Mouse (Mus musculus): ENCODE data around the gene Mcf2l.

Mcf2l gene

DNA sequence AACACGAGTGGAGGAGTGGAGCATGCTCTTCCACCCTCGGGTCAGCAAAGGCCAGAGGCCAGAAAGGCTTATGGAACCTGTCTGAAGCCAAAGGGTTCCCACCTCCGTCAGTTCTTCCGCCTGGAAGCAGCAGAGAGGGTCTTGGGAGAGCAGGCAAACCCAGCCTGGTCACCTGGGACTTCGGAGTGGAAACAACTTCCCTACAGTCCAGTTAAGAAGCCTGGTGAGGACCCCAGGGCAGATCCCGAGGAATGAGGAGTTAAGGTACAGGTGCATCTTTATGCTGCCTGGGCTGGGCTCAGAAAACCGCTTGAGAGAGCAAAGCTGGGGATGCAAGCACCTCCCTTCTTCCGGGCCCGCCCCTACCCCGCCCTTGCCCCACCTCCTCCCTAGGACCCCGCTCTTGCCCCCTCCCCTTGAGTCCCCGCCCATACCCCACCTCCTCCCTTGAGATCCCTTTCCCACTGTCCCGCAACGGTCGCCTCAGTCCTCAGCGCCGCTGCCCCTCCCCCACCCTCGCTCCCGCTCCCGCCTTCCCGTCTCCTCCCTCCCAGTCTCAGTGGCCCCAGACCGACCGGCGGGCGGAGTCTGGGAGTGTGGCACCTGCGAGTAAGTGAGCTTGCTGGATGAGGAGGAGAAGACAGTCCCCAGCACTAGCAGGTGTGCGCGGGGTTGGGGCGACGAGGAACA is at the start of gene Mcf2l:
TSS of gene Mcf2l (plus strand) at position 450 of the 690 bp plus-strand sequence.
- in situ Hi-C loops (cut with MseI, MboI): no loop called here

DNA sequence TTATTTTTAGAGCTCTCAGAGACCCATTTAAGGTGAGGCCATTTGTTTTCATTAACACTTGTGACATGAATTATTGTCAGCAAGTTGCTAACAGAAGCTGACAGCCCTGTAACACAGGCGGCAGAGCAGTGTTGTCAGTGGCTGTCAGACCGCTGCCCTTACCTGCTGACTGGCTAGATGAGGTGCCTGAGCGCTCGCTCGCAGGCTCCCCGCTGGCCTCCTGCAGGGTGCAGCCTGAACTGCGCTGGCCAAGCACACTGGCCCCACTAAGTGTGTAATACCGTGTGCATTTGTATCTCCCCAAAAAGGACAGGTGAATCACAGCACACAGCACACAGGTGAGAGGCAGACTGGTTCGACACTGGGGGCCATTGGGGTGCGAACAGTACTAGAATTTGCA is 49.0 kb upstream of the Mcf2l start:
- in situ Hi-C loops (cut with MseI, MboI): no loop called here

DNA sequence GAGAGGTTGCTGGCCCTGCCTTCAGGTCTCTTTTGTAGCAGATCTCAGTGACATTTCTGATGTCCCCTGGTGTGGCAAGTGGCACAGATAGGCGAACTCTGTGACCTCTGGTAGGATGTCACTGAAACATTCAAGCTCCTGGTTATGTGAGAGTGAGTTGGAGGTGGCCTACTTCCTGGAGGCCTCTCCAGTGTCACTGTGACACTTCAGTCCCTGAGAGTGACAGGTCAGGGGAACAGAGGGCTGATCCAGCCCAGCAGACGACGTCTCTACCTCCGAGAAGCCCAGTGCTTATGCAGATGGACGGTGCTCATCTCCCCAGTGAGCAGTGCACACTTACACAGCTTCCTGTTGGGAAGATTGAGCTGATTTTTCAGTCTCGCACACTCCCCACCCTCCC is 48.4 kb upstream of the Mcf2l start:
- in situ Hi-C loops (cut with MseI, MboI): no loop called here

DNA sequence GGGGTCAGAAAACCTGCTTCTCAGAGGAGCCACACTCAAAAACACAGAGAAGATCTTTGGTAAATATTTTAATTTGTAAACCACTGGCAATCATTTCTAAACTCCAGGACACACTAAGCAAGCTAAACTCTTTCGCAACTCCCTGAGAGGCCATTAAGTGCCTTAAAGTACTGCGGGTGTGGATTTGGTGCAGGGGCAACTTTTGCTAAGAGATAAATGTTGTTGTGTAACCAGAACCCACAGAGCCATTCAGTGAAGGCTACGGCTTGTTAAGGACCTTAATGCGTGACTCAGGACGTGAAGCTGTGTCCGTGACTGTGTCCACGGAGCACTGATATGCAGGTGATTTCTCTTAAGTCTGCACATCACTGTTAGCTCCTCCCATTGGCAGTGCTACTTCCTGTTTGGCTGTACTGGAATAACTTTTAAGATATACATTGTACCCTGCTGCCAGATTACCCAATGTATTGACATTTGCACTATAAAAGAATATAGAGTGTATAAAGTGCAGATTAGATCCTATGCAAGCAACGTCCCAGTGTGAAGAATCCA is 47.8 kb upstream of the Mcf2l start:
- in situ Hi-C loops (cut with MseI, MboI): no loop called here

DNA sequence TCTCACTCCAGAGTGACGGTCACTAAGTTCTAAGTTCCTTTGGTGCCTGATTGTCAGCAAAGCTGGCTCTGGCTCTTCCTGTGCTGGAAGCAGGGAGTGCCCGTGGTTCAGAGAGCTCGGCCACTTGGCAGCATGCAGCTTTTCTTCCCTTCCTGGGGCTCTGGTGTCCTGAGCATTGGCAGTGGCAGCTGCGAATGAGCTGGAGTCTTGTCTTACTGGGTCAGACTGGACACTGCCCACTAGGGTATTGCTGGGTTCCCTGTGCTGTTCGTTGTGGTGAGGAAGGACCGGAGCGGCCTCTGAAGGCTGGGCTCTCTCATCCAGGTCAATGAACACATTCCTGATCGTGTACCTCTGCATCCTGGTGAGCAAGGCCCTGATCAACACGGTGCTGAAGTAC is 46.5 kb upstream of the Mcf2l start:
- in situ Hi-C loops (cut with MseI, MboI): no loop called here

DNA sequence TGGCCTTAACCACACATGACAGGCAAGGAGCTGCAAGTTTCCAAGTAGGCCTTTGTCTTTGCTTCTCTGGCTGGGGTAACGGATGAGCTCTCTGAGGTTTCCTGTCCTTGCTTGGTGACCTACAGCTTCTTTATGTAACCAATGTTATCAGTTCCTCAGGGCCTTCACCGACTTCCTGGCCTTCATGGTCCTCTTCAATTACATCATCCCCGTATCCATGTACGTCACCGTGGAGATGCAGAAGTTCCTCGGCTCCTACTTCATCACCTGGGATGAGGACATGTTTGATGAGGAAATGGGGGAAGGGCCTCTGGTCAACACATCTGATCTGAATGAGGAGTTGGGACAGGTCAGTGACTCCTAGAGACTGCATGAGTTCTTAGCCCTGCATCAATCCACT is 45.3 kb upstream of the Mcf2l start:
- in situ Hi-C loops (cut with MseI, MboI): no loop called here

DNA sequence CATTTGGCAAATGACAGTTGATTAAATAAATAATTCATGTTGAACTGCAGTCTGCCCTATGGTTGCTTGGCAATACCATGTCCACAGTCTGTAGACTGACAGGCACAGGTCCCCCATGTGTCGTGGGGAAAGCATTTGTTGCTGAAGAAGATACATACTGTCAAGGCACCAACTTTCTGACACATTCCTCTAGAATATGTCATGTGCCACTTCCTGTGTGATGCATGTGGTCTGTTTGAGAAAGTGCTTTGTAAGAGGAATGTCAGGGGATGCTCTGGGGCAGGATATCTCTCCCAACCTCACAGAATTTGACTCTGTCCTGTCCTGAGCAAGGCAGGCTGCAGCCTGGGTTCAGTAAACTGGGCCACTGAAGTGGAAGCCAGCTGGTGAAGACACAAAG is 44.2 kb upstream of the Mcf2l start:
- in situ Hi-C loops (cut with MseI, MboI): no loop called here

DNA sequence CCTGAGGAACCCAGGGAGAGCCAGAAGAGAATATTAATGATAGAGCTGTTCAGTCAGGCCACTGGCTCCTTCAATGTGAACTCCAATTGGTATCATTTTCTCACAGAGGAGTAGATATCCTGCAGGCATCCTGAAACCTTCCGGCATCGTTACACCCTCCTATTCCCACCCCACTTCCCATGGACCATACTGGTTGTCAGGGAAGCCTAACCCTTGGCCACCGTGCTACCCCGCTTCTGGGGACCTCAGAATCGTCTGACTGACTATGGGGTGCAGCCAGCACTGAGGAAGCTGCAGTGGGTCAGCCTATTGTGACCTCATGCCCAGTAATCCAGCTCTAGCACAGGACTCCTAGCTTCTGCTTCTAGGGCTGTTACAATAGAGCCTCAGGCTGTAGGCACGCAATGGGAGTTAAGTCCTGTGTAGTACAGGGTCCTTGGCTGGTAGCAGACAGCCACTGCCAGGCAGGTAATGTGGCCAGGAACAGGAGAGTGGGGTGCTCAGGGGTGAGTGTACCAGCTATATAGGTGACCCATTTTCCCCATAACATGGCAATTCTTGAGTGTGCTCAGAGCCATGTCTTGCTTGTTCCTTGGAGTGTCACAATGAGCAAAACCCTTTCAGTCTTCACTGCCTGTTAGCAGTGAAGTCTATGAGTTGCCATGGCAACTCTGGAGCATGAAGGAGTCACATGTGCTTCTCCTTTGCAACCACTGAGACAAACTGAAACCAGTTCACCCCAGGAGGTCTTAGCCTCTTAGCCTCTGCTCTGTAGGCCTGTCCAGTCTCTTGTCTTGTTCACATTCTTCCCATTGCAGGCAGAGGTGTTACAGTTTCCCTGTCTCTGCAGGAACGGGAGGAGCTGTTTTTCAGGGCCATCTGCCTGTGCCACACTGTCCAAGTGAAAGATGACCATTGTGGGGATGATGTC is 41.7 kb upstream of the Mcf2l start:
- in situ Hi-C loops (cut with MseI, MboI): no loop called here

DNA sequence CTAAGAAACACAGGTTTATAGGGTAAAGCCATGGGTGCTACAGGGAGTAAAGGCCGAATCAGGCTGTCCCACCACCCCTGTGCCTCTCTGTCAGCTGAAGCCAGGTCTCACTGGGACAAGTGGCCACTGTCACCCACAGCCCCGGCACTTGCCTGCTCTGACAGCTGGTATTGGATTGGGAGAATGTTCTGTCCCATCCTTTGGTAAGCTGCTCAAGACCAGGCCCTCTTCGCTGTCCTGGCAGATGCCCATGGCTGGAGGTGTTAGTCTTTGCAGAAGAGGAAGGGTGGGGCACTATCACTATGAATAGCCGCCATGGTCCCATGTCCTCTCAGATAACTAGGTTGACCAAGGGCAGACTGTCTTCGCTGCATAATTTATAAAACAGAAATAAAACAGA is 40.0 kb upstream of the Mcf2l start:
- in situ Hi-C loops (cut with MseI, MboI): no loop called here

DNA sequence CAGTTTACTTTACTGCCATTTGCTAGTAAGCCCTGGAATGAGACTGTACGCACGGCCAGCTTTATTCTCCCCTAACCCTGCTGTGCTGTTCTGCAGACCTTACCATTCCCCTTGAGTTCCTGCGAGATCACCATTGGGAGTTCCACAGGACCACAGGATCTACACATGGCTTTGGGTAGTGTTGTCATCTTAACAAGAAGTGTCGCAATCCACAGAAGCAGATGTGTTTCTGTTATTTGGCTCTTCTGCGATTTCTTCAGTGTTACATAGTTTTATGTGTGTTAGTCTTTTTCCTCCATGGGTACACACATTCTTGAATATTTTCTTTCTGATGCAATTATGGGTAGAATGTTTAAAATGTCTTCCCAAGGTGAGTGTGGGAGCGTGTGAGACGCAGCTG is 32.8 kb upstream of the Mcf2l start:
- in situ Hi-C loops (cut with MseI, MboI): no loop called here

DNA sequence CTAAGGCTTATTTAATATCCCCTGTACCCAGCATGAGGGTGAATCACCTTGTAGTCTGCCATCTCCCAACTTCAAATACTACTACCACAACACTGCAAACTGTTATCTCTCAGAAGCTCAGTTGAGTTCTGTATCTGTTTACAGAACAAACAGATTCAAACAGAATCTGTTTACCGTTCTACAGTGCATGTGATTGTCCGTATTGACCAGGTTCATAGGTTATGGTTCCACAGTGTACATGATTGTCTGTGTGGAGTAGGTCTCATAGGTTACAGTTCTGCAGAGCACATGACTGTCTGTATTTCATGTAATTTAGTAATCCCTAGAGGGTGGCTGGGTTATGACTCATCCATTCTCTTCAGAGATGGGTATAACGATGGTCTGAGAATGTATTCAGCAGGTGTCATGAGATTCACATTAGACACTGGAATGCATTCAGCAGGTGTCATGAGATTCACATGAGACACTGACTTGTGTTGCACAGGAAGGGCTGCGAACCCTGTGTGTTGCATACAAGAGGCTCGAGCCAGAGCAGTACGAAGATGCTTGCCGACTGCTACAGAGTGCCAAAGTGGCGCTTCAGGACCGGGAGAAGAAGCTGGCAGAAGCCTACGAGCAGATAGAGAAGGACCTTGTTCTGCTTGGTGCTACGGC is 31.1 kb upstream of the Mcf2l start:
- in situ Hi-C loops (cut with MseI, MboI): no loop called here

DNA sequence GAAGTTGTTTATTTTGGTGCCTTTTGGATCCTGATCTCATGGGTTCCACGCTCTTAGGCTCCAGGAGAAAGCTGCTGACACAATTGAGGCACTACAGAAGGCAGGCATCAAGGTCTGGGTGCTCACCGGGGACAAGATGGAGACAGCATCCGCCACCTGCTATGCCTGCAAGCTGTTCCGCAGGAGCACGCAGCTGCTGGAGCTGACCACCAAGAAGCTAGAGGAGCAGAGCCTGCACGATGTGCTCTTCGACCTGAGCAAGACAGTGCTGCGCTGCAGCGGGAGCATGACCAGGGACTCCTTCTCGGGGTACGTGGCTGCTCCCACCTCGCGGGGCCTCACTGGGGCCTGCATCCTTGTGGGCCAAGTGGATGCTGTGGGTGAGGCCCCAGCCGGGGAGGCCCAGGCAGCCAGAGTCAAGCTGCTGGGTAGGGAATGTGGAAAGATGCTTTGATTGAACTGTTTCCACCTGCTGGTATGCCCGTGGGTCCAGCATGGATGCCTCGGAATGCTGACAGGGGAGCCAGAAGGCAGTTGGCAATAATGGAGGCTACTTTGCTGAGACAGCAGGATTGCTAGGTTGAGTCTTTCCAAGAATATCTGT is 29.2 kb upstream of the Mcf2l start:
- in situ Hi-C loops (cut with MseI, MboI): no loop called here

DNA sequence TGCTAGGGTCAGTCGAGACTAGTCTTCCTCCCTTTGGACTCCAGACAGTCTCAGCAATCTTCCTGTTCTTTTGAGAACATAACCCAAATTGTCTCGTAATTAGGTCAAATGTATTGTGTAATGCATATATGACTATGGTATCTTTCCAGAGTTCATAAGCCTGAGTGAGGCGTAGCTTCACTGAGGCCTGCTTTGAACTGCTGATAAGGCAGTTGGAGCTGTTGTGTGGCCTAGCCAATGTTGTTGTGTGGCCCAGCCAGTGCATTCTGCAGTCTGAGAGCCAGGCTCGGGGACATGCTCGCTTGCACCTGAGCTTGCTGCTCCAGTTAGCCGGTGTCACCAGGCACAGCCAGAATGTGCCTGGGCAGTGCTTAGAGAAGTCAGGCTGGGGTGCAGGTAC is 27.2 kb upstream of the Mcf2l start:
- in situ Hi-C loops (cut with MseI, MboI): no loop called here

DNA sequence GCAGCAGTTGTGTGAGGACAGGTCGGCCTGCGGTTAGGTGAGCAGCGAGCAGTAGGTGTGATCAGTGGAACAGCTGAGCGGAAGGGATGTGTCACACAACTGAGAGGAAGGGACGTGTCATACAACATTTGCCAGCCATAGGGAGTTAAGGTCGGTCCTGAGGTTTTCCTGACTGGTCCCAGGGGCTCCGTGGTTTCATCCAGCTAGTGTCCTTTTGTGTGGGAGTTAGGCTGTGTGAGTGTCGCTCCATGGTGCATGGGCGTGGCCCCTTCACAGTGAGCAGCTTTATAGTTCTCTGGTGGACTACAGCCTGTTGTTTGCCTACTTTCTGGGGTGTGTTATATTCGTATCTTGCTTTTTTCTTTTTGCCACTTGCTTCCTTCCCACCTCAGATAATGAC is 22.4 kb upstream of the Mcf2l start:
- in situ Hi-C loops (cut with MseI, MboI): no loop called here

DNA sequence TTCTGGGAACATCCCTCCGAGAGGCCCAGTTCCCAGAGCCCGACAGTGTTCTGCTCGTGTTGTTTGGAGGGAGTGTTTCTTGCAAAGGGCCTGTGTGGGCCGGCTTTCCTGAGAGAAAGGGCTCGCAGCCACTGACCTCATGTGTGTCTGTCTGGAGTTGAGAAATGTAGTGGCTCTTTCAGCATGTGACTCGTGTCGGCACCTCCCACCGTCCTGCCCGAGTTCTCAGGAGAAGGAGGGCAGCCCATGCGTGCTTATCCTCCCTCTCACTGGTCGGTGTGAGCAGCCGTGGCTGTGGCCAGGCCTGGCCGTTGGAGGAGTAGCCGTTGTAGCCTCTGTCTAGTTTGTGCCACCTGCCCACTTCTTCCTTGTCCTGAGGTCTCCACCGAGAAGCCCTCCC is 17.6 kb upstream of the Mcf2l start:
- in situ Hi-C loops (cut with MseI, MboI): no loop called here

DNA sequence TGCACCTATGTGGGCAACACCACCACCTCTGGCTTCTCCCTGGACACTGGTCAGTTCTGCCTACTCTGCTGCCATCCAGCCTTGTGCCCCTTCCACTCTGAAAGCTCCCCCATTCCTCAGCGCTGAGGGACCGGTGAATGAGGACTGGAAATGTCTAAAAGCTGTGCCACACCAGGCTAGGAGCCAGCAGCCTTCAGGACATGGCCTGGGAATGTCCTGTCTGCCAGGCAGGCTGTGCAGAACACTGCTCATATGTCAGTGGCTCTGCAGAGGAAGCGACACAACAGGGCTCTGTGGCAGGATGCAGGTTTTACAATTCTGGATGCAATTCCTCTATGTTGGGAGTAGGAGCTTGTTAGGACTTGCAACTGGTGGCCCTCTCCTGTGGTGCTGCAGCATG is 10.5 kb upstream of the Mcf2l start:
- in situ Hi-C loops (cut with MseI, MboI): no loop called here

DNA sequence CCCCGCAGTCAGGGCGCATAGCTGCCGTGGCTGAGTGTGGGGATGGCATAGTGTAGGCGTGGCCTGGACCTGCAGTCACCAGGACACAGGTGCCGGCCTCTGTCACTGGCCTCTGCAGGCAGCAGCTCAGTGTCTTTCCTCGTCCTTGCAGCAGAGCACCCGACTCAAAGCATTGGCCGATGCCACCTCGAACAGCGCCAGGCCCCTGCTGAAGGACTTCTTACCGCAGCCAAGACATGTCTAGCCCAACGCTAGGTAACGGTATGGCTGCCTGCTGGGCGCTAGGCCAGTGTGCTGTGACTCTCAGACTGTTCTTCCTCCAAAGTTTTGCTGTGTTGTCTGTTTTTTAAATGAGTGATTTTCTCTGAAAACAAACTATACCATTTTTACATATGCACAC is 10.0 kb upstream of the Mcf2l start:
- in situ Hi-C loops (cut with MseI, MboI): no loop called here

DNA sequence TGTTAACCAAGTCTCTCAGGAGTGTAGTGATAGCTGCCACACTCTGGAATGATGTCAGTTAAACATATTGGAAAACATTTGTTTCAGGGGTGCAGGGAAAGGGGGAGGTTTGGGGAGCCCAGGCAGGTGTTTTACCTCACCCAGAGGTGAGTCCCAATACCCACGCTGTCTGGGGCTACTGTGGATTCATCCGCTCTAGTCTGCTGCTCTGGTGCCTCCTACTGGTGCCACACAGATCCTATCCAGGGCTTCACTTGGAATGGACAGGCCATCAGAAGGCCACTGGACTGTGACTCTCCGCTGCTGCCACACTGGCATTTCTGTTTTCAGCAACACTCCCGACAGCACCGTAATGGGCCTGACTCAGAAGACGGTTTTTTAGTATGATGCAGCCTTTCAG is 7.8 kb upstream of the Mcf2l start:
- in situ Hi-C loops (cut with MseI, MboI): no loop called here

DNA sequence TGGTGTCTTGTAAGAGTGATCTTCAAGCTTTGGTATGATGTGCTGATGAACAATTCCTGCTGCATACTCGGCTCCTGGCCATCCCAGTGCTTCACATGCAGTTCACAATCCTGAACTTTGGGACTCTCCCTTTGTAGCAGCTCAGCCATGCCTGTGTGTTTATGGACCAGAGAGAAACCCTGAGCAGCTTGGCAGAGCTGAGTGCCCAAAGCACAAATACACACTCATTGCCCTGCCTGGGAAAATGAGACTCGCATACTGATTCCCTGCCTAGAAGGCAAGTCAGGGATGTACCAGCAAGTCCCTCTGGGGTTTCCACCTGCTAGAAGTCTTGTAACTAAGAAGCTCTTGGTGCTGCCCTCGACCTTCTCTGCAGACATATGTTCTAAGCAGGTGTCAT is 3.9 kb upstream of the Mcf2l start:
- in situ Hi-C loops (cut with MseI, MboI): no loop called here

DNA sequence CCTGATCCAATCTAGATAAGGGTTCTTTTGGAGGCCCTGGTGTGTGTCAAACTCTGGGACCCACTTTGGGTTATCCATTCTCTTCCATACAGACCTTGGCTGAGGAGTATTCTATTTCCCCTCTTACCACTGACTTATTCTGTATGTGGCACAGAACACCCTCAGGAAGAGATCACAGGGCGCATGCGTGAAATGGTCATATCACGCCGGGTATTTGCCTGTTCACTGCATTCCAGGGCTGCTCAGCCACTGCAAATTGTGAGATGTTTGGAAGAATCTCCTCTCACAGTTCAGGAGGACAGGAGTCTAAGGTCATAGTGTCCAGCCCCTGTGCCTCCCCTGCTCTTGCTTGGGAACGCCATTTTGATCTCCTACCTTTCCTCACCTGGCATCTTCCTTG is 3.0 kb upstream of the Mcf2l start:
- in situ Hi-C loops (cut with MseI, MboI): no loop called here

DNA sequence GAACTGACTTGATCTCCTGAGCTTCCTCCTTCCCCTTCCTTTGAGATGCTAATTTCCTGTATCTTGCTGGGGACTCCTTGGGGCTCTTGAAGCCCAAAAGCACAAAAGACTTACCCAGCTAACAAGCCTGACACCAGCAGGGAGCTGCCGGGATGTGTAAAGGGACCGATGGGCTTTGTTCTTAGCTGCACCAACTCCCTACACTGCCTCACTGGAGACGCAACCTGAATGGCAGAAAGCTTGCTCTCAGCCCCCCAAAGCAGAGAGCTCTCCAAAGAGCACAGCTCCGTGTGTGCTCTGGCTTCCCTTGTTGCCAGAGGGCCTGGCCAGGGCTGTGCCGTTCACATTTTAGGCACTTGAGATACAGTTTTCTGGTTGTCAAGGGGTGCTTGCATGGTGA is 2.1 kb upstream of the Mcf2l start:
- in situ Hi-C loops (cut with MseI, MboI): no loop called here

DNA sequence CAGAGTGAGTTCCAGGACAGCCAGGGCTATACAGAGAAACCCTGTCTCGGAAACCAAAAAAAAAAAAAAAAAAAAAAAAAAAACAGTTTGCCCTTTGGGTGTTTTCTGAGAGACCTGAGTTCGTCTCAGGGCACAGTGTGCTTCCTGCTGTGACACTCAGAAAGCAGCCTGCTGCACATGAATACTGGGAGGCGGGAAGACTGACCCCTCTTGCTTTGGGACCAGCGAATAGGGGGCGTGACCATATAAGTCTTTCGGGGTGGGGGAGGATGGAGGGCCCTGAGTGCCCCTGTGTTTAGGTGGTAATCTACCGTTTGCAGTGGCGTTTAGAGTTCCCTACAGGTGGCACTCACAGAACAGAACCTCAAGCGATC is 636 bp upstream of the Mcf2l start:
- in situ Hi-C loops (cut with MseI, MboI): no loop called here
